Mouse (Mus musculus) liver, embryonic 14.5 days (tissue): Measurements from ENCODE around the gene Osbpl6.

Source experiments
- CTCF ChIP-seq: IDR thresholded peaks from 2 replicates; pipeline ENCODE4 v1.5.1; 2016; ENCODE audit warnings: antibody characterized with exemption, low read depth, control low read depth
- EP300 ChIP-seq: IDR thresholded peaks from 2 replicates; pipeline ENCODE4 v1.6.1; 2016; ENCODE audit warnings: antibody characterized with exemption, low read depth

- TF ChIP-seq CTCF (no peak), EP300 (no peak)
Observed at GRCm38 (mm10) chr2:76571543-76571942, 165.2 kb downstream of the Osbpl6 start.
